Mouse (Mus musculus) kidney, postnatal 14 days (tissue): Measurements from ENCODE around the gene Hs3st1.

Experiments
- DNase-seq: peaks from one replicate; pipeline ENCODE4 v3.0.0; 2022; ENCODE audit warnings: mixed read lengths

Hs3st1 gene

DNA sequence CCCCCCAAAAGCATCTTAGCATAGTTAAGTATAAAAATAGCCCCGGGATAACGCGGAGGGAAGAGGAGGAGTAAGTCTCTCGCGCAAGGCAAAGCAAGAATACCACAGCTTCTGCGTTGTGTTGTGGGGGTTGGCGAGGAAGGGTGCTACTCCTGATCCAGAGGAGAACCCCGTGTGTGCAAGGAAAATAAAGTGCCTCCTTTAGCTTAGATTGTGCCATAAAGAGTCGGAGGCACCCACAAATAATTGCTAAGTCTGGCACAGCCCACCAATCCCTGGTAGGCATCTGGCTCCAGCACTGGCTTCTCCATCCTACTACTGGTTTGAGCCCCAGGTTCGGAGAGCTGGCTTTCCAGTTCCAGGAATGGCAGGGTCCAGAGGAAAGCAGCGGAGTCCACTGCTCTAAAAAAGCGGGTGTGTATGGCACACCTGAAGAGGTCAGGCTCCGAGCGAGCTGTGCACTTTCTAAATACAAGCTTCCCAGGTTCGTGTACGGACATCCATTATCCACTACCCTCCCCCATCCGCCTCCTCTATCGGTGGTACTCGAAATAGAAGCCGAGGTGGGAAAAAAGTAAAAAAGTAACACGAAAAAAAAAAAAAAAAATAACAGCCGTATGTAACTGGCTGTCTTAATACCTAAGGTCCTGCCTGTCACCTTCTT lies 111.9 kb downstream of the Hs3st1 start:
- DNase-seq, result no peak

DNA sequence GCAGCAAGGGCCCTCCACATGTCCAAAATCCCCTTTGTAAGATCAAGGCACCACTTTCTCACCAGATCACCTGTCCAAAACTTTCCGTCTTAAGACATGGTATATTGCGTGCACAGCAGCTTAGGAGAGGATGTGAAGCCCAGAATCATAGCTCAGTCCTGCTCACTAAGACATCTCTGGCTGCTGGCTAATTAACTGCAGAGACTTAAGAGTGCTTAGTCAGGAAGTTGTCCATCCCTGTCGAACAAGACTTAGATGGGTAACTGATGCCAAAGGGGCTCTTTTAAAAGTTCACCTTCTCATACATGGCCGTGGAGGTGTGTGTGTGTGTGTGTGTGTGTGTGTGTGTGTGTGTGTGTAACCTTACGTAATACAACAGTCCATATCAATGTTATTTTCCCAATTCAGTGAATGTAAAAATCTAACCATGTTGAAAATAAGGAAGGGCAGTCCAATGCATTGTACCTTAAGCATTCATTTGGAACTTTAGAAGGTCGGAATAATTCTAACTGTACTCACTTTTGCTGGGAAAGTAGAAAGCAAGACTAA lies 113.0 kb downstream of the Hs3st1 start:
- no peak for DNase-seq

DNA sequence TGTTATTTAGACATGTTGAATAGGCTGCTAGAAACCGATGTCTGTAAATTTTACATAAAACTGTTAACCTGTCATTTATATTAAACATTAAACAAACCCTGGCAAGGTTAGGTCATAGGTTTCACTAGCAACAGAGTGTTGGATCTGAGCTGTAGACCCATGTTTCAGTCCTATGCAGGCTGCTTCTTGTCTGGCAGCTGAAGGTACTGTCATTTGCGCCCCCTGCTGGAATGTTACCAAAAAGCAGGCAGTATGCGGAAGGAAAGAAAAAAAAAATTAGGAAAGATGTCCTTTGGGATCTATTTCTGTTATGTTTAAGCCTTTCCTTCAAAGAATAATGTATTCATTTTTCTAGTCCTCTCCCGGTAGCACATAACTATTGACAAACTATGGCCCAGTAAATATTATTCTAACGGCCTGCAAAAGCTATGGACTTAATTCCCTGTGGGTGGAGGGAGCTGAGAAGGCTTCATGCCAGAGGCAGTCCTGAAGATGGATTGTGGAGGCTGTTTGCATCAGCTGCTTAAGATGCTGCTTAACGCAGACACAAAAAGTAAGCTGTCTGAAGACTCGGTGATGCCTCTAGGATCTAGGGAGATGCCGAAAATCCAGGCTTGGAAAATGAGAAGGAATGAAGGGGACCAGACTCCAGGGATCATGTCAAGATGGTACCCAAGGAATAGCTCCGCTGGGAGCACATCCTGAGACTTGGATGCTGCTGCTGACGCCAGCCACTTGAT lies 115.7 kb downstream of the Hs3st1 start:
- peak; percentile 74 for DNase-seq

DNA sequence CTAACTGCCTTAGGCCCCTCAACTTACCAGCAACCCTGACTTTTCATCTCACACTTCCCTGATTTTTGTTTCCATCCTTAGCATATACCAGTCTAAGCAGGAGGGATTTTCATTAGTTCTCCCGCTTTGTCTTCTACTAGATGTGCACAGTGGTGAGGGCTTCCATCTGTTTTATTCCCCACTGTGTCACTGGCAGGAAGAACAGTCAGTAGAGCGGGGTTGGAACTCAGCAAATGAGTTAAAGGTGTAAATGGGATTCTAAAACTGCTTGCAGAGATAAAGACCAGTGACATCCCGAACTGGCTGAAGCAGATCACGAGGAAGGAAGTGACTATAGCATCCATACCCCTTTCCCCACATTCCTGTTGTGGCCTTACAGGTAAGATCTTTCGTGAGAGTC lies 116.3 kb downstream of the Hs3st1 start:
- no peak for DNase-seq

DNA sequence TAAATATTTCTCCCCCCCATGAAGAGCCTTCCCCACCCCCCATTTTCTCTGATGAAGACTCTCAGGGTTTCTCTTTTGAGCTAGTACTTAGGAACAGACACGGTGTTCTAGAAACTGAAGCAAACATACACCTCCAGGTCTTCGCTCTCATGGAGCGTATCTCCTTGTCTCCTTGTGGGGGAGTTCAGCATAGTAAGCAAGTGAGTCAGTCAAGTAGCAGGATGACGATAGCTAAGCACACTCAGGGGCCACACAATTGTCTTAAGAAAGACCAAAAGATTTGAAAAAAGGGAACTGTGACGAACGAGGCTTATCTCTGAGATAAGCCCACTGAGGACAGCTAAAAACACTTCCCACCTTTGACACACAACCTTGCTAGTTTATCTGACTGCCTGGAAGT lies 117.4 kb downstream of the Hs3st1 start:
- DNase-seq, result no peak

DNA sequence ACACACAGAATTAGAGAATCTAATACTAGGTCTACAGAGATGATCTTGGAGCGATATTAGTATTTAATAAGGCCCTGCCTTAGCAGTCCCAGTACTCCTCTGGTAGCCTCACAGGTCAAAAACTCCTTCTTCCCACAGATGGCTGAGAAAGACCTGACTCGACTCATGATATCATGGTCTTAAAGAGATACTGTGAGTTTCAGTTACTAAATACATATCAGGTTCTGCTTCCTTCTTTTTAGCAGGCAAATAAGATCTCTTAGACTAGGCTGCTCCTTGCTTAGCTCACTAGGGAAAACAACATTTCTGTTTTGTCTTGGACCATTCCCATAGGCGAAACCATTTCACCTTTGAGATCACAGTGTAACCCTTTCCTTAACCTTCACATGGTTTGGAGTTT lies 119.2 kb downstream of the Hs3st1 start:
- DNase-seq, result no peak

DNA sequence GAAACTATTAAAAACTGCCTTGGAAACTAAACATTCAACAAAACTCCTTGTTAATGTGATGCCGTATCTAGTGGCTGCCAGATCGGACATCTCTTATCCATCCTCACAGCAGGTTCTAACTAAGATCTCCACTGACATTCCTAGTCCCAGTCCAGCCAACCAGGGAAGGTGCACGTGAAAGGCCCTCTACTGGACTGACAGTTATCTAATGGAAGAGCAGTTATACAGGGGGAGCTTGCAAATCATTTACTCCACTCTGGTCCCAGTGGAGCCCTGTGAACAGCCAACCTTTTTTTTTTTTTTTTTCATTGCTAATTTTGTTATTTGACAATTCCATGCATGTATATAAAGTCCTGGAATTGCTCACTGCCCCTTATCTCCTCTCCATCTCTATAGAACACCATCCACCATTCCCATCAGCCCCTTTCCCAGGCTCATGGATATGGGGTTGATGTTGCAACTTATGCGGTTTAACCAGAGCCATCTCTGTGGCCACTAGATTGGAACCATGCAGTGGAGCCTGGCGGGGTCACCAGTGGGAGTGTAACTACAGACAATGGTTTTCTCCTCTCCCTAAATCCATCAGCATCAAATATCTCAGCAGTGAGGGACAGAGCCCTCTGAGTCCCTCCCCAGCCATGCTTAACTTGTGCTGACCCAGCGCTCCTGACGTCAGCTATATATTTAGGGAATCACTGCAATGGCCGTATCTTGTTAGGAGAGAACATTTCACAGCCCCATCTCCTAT lies 120.8 kb downstream of the Hs3st1 start:
- no peak for DNase-seq

DNA sequence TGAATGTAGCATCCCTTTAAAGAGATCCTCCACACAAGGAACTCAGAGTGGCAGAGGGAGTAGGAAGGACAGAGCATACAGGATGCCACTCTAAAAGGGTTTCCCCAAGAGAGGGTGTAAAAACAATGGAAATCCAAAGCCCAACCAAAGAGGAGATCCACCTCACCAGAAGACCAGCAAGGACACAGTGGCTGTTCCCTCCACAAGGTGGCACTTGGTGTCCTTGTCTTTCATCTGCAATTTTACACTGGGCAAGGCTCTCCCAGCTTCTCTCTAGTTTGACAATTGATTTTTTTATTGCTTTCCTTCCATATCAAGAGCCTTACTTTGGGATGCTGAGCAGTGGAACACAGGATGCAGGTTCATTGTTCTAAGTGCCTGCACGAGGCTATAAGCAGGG lies 122.1 kb downstream of the Hs3st1 start:
- DNase-seq, result no peak

DNA sequence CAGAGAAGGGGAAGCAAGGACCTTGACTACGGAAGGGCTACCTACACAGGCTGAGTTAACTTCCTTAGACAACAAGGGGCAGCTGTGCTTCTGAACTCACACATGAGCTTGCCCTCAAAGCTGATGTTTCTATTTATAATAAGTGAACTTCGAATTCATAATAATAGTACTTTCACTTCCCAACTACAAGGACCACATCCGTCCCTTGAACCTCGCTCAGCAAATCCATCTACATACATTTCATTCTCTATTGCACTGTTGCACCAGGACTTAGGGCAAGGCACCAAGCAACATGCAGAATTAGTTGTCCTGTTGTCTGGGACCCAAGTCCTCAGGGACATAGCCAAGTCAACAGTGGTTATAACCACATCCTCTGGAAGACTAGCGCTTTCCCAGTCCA lies 124.4 kb downstream of the Hs3st1 start:
- no peak for DNase-seq

DNA sequence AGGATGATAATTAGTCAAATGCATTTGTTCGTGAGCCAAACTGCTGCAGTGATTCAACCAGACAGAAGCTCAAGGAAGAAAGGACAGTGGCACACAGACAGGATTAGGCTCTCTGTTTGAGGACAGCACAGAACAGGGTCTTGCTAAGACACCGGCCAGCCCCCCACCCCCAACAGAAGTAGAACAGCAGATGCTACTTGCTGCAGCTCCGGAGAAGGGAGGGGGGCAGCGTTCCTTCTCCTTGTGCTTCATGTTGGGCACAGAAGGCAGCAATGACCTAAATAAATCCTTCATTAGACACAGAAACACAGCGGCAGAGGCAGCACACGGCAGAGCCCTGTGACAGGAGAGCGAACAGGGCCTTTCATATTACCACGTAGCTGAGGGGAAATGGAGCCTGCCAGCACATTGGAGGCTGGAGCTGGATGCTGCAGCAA lies 130.2 kb downstream of the Hs3st1 start:
- DNase-seq, result no peak

DNA sequence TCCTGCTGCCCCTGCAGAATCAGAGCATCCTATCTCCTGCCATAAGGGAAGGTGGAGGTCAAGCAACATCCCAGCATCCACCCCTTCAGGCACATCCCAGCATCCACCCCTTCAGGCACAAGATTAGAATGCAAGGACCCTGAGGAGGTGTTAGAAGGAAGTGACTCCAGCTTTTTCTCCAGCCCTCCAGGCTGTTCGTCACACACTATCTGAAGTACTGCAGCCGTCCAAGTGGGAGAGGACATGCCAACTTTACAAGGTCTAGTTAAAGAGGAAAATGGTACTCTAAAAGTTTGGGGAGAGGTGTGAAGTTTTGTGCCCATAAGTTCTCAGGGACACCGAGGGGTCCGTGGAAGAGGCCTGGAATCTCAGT lies 131.1 kb downstream of the Hs3st1 start:
- no peak for DNase-seq

DNA sequence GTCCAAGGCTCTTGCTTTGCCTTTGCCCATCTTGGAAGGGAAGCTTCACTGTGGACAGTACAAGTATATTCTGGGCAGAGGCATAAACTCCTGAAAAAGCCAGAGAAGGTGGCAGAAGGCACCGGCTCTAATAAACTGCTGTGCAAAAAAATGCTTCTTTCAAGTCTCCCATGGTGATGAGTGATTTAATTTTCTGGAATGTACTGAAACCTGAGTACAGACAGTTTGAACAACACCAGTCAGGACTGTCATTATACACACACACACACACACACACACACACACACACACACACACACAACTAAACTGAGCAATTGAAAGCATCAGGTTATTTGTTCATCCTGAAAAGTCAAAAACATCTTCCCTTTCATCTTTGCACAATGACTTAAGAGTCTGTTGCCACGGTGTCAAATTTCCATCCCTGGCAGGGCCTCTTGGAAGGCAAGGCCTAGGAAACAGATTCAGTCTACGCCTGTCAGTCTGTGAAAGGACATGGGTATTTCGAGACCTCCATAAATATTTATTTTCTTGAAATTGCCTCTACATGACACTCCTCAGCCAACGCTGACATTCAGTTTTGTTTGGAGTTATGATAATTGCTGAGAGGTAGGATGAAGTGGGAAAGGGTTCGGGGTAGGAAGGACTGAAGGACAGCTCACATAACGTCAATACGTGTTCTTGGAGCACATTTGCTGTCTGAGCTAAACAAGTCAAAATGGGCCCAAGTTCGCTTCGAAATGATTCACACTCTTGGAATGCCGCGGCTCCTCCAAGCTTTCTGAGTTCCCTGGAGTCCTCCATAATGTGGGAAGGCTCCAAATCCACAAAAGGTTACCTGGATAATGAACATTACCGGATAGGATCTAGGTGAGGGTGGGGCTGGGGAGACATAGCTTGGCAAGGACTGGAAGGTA lies 131.7 kb downstream of the Hs3st1 start:
- DNase-seq, result no peak

DNA sequence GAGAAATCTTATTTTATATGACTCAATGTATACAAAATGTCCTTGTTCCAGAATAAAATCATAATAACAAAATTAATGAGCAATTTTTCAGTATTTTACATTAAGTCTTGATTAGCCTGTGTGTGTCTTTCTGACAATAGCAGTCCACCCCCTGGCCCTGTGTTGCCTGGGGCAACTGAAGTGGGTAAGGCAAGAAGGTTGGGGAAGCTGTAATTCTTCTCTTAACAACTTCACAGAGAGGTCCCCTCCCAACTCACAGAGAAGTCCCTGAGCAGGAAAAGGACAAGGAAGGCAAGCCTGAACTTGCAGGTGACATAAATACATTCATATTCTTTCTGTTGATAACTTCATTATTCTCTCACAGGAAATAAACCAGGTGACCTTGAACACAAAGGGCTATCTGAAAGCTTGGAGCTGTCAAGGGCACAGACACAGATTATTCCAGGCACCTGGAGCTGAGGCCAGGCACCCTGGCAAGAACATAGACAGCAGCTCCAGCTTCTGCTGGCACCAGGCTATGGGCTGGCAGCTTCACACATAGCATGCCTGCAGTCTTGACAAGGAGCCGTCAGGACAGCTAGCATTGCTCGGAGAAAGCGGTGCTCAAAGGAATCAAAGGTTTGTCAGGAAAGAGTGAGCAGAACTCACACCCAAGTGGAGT lies 134.9 kb downstream of the Hs3st1 start:
- peak; percentile 34 for DNase-seq

DNA sequence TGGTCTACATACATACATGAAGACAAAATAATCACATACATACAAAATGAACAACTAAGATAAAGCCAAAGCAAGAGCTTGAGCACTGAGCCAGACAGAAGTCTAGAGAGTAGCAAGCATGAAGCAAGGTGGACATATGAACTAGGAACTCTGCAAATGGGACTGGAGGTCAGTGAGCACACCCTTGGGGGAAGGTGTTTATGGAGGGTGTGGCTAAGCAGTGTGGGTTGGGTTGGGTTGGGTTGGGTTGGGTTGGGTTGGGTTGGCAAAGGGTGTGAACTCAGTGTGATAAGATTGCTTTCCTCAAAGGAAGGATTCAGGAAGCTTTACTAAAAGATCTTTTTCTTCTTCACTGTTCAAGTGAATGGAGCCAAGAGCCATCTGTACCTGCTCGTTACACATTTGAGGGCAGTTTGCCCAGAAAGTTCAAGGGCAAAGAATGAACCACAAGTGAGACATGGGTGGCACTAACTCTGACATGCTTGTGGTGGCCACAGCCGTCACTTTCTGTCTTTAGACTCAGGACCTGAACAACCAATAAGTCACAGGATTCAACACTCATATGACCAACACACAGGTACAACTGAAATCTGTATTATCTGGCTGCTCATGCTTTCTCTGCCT lies 137.8 kb downstream of the Hs3st1 start:
- DNase-seq, result no peak

DNA sequence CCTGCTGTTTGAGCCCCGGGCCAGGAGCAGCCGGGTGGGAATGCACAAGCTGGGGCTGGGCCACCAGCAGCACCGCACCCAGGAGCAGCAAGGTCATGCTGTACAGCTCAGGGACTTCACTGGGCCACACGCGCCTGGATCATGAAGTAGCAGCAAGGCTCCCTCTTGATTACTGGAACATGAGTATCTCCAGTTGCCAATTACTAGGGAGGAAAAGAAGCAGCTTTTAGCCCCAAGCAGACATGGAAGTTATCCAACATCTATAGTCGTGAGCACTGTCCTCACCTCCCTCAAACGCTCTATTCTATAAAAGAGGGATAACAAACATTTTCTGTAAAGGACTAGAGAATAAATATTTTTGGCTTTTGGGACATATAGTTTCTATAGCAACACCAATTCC lies 140.1 kb downstream of the Hs3st1 start:
- no peak for DNase-seq

DNA sequence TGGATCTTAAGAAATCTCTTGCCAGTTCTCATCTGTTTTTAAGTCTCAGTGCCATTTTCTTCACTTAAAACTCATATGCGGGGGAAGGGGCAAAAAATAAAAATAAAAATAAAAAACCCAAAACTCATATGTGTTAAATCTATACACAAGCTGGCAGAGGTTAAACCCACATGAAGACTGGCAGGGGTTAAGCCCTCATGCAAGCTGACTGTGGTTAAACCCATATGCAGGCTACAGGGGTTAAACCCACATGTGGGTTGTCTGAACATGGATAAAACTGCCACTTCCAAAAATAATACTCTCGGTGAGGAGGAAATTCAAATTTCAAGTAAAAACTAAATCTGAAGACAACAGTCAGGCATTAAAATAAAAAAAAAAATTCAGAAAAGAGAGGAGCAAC lies 141.7 kb downstream of the Hs3st1 start:
- DNase-seq, result no peak

DNA sequence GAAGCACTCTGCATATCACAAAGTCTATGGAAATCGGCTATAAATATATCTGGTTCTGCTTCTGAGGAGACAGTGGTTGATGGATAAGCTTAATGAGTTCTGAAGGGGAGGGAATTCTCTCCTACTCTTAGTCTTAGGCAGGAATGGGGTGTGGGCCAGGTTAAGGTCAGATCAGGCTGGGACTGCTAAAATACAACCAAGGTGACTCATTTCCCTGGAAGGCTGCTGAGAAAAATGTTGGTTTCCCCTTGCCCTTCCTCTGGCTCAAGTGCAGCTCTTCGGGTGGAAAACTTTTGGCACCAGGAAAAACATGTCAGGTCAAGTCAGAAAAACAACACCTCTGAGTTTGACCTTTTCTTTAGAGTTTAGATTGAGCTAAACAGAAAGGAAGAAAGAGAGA lies 143.0 kb downstream of the Hs3st1 start:
- DNase-seq, result peak; percentile 54

DNA sequence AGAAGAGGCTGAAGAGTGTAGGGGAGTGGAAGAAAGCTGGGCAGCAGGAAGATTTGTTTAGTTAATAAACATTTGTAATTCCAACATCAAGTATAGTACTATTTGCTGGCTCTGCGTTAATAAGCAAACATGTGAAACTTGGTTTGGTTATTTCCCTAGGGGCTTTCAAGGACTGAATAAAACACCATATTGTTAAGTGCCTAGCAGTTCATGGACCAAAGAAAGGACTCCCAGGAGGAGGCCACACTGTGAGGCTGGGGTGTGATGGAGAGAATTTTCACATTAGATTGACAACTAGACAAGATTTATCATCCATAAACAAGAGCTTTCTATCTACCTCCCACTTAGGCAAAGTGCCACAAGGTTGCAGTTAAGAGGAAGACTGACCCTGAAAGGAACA lies 147.0 kb downstream of the Hs3st1 start:
- no peak for DNase-seq

DNA sequence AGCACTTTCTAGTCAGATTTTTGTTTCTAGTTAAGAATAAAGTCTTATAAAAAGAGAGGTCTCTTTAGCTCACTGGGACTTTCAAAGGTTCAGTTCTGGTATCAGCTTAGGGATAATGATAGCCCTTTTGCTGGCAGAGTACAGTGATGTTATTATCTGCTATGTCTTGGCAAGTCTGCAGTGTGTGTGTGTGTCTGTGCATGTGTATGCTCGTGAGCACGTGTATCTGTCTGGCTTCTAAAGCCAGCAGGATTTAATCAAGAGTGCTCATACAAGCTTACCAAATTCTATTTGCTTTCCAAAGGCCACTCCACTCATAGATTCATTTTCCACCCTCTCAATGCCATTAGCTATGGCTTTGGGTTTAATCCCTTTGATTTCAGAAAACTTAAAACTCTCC lies 160.5 kb downstream of the Hs3st1 start:
- no peak for DNase-seq
